Mouse (Mus musculus) layer of hippocampus, postnatal 14 days (tissue): ENCODE measurements at regions not wholly inside any gene's neighbourhood (a gene's known extent, or its start where the extent isn't known, plus 50 kb on each side); places are given as distances from the start of the nearest gene placed in this dataset.

Experiments used
- DNase-seq, 2 experiments: peaks; one replicate each; pipeline ENCODE4 v3.0.0; 2021 to 2022; ENCODE audit warnings: low spot score in 2 of 2, mixed read lengths in 1 of 2

DNA sequence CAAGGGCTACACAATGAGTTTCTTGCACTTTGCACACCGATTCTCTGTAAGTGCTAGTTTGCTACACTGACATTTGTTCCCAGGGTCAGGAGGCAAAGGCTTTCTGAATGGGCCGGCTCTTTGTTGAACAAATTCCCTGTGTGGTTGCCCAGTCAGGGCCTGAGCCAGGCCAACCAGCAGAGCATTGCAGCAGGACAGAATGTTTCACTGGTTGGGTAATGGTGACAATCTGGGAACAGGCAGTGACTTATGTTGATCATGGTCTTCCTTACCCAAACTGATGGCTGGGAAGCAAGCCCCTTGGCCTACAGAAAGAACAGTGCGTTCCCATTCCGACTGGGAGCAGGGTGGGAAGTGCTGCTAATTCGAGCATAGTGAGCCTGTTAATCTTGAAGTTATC is 363.7 kb upstream of the Satb1 start:
- DNase-seq = peak in 1 of 2 experiments; percentile 5

DNA sequence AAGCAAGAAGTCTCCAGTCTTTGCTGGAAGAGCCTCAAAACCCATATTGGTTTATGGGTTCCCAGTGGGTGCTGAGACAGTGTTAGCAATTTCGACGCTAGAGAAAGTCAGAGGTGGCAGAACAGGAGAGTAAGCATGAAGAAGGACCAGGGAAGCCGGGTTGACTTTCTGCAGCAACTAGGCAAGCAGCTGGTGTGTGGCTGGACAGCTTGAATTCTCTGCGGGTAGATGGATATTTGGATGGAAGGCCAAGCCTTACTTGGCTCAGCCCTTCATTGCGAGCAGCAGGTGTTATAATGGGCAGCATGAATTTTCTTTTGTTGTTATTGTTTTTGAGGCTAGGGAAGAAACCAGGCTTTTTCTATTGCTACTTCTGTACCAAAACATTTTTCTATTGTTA is 362.7 kb upstream of the Satb1 start:
- DNase-seq = peak in 1 of 2 experiments; percentile 20

DNA sequence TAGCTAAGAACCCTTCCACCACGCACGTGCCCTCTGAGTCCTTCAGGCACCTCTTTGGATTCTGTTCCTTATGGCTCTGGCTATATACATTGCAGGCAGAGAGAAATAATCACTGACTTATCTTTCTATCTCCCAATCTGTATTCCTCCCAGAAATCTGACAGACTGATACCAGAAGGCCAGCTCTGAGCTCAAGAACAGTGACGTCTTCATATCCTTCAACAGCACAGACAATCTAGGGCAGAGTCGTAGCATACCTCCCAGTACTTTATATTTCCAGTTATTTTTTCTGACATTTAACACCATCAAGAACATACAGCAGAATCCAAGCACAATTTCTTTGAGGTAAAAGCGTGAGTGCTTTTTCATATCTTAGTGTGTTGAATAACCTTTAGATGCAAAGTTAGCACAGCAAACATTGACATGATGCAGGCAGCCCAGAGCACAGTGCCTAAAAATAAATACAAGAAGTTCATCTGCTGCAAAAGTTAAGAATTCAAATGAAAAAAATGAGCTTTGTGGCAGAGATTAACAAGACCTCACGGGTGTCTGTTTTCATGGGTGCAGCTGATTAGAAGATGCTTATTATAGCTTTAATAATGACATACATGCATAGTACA is 358.1 kb upstream of the Satb1 start:
- DNase-seq = peak in 1 of 2 experiments; percentile 33

DNA sequence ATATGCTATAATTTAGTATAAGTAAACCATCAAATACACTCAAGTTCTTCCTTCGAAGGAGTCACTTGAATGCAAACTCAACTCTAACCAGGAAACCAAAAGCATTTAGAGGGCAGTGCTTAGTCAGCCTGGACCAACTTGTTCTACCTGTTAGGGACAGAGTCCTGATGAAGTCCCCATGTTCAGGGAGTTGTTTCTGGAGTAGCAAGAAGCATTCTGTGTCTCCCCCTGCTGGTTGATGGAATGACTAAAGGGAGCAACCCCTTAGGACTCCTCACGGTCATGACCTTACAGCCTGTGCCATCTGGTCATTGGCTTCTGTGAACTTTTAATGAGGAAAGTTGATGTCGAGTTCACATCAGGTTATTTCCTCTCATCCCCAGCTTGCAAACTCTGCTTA is 349.6 kb upstream of the Satb1 start:
- peak in 1 of 2 experiments; percentile 14 for DNase-seq

DNA sequence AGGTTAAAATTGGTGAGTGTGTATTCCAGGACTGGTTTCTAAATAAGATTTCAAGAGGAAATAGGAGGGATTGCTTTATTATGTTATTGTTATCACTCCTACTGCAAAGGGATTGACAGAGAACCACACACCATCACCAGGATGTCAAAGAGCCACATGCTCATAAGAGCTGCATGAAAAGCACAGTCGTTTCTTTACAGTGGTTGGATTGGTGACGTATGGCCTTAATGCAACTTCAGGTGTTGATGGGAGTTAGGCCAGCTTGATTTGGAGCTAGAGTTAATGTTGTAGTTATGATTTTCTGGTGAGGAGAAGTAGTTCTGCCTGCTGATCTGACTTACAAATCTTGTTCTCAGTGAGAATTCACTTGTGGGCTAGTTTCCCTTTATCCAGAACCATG is 344.9 kb upstream of the Satb1 start:
- DNase-seq = no peak

DNA sequence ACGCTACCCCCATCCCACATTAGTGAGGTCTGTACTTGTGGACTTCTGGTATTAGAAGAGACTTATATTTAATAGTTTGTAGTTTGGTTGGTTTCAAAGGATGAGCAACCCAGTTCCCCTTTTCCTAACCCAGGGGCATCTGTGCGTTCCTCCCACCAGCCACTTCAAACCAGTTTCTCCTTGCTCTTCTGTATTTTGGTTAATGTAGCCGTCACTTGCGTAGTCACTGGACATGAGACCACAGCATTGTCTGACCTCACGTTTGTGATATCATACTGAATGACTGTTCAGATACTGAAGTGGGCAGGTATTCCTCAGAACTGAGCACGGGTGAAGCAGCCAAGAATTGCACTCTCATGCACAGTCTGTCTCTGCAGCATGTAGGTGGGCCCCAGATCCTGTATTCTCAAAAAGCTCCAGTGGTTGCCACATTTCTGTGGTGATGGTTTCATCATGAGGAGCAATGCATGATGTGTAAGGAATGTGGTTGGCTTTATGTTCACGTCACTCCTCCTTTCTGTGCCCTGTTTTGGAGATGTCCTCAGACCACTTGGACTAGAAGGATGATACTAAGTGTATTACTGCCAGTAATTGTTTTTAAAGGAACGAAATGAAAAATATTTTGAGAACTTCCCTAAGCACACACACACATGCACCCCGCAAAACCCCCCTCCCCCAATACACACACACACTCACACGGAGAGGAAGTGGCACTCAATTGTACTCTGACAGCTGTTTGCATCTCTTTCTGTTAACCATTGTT is 335.2 kb upstream of the Satb1 start:
- DNase-seq = no peak

DNA sequence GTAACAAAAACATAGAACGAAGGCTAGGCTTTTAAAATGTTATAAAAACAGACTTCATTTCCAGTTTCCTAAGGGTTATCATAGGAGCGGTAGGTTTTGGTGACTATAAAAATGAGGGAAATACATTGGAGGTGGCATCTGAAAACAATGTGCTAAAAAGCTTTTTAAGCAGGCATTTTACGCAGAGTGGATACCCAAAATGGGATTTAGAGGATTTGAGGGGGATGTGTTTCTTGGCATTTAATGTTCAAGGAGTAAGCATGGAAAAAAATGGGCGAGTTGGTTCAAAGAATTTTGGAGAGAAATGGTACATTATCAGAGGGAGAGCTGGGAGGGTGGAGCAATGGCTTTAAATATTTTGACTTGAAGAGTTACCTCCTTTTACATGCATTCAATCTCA is 334.6 kb upstream of the Satb1 start:
- DNase-seq = no peak

DNA sequence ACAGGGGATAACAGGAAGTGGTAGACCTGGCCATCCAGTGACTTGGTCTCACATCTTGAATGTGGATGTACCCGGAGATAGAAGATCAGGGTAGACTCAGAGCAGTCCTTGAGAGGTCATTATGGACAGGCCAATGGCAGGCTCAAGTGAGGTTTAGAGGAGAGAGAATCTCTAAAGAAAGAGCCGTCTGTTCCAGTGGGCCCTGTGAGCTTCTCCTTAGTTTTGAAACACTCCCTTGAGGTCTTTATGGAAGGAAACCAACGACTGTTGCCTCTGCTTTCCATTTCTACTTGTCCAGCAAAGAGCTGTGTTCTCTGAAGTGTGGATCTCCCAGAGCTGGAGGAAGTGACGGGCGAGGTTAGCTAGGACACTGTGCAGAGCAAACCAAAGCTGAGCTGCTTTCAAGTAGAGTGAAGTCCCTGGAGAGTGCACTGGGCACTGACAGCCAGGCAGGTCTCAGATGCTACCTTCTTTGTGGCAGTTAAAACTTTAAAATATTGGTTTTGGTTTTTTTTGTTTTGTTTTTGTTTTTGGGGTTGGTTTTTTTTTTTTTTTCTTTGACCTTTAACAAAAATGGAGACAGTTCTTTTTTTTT is 332.9 kb upstream of the Satb1 start:
- DNase-seq = no peak

DNA sequence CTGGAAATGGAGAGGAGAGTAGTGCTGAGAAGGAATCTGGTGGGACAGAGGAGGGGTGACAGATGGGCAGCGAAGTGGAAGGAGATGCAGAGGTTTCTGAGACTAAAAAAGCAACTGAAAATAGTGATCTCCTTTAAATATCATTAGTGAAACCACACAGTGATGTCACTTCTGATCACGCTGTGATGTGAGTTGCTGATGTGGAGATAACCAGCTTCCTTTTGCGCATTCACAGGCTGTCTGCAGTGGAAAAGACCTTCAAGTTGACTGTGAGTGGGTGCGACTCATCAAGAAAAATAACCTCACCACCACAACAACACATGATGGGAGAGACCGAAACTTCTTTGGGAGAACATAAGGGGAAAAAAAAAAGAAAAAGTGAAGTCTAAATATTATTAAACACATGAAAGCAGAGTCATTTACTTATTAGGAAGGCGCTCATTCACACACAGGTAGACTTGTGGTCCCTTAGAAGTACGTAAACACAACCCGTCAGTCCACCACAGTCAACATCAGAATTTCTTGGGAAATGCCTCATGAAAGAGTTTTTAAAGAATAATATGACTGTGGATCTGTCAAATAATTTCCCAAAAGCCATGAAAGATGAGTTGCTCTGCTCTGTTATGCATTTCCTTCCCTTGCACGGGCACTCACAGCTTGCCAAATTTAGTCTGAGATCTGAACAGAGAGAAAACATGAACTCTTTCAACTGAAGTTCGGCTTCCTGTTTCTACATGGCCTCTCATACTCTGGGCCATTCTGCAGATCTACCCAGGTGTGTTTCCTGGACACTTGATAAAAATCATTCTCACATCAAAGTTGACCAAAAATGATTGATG is 329.7 kb upstream of the Satb1 start:
- no peak for DNase-seq

DNA sequence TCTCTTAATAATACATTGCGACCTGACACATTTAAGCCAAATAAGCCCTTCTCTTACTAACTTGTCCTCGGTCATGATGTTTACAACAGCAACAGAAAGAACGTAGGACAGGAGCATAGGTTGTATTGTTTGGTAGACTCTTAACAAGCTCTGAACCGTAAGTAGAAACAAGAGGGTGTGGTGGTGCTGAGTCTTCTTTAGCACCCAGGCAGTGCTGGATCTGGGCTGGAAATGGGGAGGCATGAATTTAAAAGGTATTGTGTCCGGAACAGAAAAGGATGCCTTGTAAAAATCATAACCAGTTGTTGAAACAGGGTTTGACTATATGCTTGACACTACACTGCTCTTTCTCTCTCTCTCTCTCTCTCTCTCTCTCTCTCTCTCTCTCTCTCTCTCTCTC is 317.4 kb upstream of the Satb1 start:
- no peak for DNase-seq

DNA sequence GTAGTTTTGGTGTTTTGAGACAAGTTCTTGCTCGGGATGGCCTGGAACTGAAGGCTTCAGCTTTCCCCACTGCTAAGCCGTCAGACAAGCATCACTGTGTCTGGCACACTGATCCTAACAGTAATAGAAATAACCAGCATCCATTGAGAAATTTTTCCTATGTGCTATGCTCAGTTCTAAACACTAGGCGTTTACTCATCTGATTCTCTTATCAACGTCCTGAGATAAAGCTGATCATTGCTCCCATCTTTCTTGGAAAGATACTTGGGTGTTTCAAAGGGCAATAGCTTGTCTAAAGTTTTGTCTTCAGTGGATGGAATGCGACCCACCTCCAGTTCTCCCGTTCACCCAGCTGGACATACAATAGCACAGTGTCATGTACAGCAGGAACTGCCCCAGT is 316.7 kb upstream of the Satb1 start:
- DNase-seq = no peak

DNA sequence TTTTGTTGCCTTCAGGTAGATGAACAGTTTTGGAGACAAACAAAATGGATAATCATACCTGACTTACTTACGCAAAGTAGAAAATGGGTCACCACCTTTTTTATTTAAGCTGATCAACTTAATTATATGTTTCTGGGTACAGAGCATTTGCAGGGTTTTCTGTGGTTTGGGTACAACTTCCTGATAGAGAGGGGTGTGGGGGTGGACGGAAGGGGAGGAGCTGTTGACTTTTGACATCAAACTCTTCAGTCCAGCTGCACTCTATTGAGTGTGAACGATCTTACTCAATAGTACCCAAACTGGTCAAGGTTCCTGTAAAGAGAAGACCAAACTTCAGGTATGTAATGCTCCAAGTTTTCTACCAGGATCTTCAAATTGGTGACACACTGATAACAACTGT is 316.0 kb upstream of the Satb1 start:
- no peak for DNase-seq

DNA sequence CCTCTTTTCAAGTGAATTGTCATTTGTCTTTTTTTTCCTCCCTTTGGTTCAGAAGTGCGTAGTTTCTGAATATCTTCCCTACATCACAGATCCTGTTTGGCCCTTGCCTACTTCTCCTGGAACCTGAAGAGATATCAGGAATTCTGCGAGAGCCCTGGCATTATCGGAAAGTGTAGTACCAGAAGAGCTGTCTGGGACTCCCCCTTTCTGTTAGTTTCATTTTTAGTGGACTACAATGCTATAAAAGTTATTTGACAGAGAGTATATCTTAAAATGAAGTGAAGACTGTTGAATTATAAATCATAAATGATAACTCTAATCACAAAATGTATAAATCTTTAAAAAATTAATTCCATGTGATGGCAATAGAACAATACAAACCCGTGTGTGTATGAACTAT is 270.8 kb upstream of the Satb1 start:
- no peak for DNase-seq

DNA sequence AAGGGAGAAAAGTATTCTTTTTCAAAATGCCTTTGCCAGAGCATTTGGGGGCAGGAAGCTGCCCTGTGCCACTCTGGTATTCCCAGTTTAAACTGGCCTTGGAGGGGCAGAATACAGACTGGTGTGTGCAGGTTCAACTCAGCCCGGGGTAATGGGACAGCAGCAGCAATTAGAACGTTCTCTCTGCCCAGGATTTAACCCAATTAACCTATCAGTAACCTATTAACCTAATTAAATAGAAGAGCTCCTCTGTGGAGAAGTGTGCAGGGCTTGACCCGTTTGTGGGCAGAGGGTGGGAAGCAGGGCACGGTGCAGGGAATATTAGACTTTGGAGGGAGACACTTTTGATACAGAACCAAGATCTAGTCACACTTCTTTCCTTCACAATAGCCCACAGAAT is 252.7 kb upstream of the Satb1 start:
- DNase-seq = no peak

DNA sequence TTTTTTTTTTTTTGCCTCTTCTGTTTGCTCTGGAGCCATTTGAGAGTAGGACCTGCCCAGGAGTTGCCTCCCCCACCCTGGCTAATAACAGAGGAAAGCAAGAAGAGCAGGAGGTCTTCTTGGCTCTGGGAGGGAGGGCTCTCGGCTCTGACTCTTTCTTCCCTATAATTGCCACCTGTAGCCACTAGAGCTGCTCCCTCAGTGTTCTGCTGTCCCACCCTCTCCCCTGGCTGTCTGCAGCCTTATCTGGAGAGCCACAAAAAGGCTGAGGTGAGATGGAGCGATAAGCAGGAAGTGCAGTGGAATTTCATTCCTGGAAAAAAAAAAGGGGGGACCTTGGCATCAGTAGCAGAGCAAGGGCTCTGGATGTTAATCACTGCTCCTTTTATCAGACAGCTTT is 251.4 kb upstream of the Satb1 start:
- DNase-seq = no peak

DNA sequence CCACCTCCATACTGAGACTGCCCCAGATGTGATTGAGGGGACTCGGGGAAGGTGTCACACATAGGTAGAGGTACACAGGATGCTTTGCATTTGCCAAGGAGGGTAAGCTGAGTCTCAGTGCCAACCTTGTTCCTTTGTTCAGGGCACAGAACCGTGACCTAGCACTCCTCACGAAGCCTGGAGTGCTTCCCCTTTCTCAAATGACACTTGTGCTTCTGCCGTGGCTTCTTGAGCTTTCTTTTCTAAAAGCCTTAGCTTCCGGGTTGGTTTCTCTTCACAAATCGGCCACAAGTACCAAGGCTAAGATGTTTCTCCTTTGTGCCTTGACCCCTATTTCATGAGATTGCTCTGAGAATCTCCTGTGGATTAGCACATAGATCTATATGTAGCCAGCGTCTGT is 246.2 kb upstream of the Satb1 start:
- DNase-seq = no peak

DNA sequence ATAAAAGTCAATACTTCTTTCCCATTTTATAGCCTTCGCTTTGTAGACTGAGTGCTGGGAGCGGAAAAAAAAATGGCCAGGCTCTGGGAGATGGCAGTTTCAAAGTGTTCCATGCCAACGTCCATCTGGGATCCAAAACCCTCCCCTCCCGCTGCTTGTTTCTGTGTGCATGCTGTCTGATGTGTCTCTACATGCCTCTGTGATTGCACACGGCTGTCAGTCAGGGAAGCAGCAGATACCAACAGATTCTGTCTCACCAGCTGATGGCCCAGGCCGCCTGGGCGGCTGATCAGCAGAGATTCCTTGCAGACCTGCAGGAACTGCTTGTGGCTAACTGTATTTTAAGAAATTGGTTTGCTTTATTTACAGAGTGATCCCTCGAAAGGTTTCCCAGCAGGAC is 245.4 kb upstream of the Satb1 start:
- DNase-seq = peak; percentile 52 to 78

DNA sequence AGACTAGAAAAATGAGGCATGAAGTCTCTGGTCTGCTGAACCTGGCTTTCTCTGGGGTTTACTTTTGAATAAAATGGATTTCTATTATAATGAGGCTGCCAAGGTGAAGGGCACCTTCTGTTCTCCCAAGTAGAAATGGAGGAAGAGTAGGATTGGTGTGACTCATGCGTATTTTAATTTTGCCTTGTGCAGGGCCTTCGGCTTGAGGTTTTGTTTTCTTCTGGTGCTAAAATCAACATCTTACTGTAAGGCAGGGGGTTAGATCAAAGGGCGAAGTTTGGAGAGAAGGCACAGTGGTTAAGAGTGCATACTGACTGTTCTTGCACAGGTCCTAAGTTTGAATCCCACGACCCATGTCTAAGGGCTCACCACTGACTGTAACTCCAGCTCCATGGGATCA is 244.9 kb upstream of the Satb1 start:
- no peak for DNase-seq

DNA sequence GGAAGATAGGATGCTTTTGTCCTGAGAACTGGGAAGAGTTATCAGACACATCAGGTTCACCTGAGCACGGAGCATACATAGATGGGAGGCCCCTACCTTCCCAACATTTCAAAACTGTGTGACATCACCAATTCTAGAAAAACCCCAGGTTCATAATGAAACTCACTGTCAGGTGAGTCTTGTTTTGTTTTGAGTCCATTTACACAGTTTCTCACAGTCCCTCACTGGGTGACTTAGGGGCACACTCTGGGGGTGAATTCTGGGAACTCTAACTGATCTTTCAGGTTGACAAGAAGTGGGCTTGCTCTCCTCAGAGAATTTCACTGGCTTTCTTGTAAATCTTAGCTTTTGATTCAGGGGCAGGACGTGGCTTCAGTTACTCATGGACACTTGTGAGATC is 243.7 kb upstream of the Satb1 start:
- no peak for DNase-seq

DNA sequence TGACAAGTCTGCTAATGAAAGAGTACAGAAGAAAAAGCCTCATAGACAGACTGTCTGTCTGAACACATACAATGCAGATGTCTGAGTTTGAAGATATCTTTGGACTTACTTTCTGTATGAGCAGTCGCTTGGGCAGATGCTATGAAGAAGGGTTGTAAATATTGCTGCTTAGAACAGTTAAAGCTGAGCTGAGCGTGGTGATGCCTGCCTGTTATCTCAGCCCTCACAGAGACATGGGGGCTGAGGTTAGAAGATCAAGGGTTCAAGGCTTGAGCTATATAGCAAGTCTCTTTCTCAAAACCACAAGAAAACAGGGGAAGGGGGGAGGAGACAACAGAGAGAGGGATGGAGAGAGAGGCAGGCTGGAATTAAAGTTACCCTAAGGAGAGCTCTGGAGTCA is 234.6 kb upstream of the Satb1 start:
- no peak for DNase-seq

DNA sequence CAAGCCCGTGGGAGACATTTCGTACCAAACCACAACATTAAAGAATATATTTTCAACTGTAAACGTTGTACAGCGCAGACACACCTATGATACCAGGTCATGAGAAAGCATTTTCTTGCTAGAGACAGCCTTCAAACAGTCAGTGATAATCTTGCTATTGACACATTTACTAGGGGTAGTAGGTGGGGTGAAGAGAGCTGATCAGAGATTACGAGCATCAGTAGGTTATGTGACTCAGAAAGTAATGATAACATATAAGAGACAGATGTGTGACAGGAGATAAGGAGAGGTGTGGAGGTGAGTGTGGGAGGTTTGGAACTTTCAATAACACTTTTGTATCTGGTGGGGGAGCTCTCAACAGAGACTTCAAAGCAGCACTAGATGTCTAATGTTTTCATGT is 231.5 kb upstream of the Satb1 start:
- DNase-seq = no peak

DNA sequence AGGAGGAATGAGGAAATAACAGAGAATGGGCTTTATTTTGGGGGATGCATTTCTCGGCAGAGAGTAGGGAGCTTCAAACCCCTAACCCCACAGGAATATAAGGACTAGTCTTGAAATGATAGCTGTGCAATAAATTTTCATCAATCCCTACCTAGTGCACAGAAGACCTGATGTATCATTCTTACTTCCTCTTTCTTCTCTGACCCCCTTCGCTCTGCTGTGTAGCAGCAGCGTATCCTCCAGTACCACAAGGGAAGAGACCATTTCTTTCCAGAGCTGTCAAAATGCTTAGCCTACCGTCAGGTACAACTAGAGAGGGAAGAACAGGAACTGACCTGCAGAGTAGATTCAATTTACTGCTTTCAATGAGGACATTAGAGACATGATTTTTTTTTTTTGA is 230.0 kb upstream of the Satb1 start:
- DNase-seq = no peak
